Mouse (Mus musculus) neural tube, embryonic 14.5 days (tissue): ENCODE data around the gene Erbin. TPM values are rescaled to one million over a fixed set of nuclear protein-coding genes. Genes with fewer than 3 reads are reported as not detected.

Experiments
- ATAC-seq: fragments of 200-750 bp; cut with Nextera tagmentation; 2 replicates; pipeline ENCODE4 v1.8.0; 2017; ENCODE audit warnings: low read depth, mild to moderate bottlenecking, moderate TSS enrichment, moderate library complexity
- H3K27ac ChIP-seq: fragments of 300-500 bp; sonication (generic); 2 replicates; pipeline ENCODE4 v1.5.1; 2014; ENCODE audit warnings: low read depth, mild to moderate bottlenecking, control low read depth, low read length, moderate library complexity, mixed read lengths
- H3K27me3 ChIP-seq: fragments of 300-500 bp; sonication (generic); 2 replicates; pipeline ENCODE4 v1.6.1; 2014; ENCODE audit warnings: low read length; ENCODE audit not compliant: control insufficient read depth, insufficient read depth
- H3K36me3 ChIP-seq: fragments of 300-500 bp; sonication (generic); 2 replicates; pipeline ENCODE4 v1.6.1; 2014; ENCODE audit warnings: low read length, mixed read lengths; ENCODE audit not compliant: control insufficient read depth, insufficient read depth
- H3K4me1 ChIP-seq: fragments of 300-500 bp; sonication (generic); 2 replicates; pipeline ENCODE4 v1.6.1; 2014; ENCODE audit warnings: low read length; ENCODE audit not compliant: control insufficient read depth, insufficient read depth
- H3K4me2 ChIP-seq: fragments of 300-500 bp; sonication (generic); 2 replicates; pipeline ENCODE4 v1.6.1; 2014; ENCODE audit warnings: mild to moderate bottlenecking, low read depth, low read length, control low read depth
- H3K4me3 ChIP-seq: fragments of 300-500 bp; sonication (generic); 2 replicates; pipeline ENCODE4 v1.5.1; 2014; ENCODE audit warnings: low read depth, low read length, control low read depth, mixed read lengths
- H3K9ac ChIP-seq: fragments of 300-500 bp; sonication (generic); replicated peaks from 2 replicates; pipeline ENCODE4 v1.6.1; 2014; ENCODE audit warnings: low read depth, mild to moderate bottlenecking, control low read depth, low read length, mixed read lengths
- H3K9me3 ChIP-seq: fragments of 300-500 bp; sonication (generic); 2 replicates; pipeline ENCODE4 v1.6.1; 2016; ENCODE audit warnings: low read length; ENCODE audit not compliant: control insufficient read depth
- WGBS: fragments of 180-500 bp; shearing (Covaris S2); extraction: QIAGEN DNeasy Blood & Tissue Kit; methylation state at CpG from one replicate; pipeline ENCODE4 v1.1.7; 2014; 5-methylcytosine and 5-hydroxymethylcytosine counted together
- polyA plus RNA-seq: library from polyadenylated mRNA; unstranded; fragments of >200 nt; fragmentation: Nextera tagmentation; extraction: Ambion mirVana; gene quantifications from 2 replicates; pipeline ENCODE4 v1.2.1, GENCODE M21; 2014

Gene Erbin
- polyA plus RNA-seq, 1 experiment from 2014 or later = 14.5 TPM

DNA sequence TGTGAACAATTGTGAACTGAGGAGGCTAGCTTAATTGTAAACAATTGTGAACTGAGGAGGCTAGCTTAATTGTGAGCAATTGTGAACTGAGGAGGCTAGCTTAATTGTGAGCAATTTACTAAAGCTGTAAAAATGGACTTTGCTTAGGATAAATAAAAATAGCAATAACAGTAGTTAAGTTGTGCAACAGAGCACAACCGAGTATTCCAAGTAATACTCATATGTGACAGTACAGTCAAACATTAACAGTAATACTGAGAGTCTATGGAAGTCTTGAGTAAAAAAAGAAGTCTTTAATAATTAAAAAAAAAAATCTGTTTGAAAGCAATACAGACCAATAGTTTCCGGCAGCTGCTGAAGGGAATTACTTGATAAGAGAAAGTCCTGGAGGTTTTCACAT, 61.3 kb downstream of the Erbin start:
- no peaks in the 10 kb centered on the region for H3K27me3 ChIP-seq
- H3K4me3 ChIP-seq = no peak overlapping the region
- no peak overlapping the region for H3K27ac ChIP-seq
- no peak overlapping the region for H3K9ac ChIP-seq
- H3K9me3 ChIP-seq = no peaks in the 10 kb centered on the region
- no peaks in the 10 kb centered on the region for H3K4me1 ChIP-seq
- 92% methylated on average over 2 of the region's 2 CpGs for WGBS
- peaks cover 10% of the 10 kb centered on the region; the same call in 1 of the 2 replicates for H3K36me3 ChIP-seq
- no peak overlapping the region for H3K4me2 ChIP-seq
- ATAC-seq = no peak

DNA sequence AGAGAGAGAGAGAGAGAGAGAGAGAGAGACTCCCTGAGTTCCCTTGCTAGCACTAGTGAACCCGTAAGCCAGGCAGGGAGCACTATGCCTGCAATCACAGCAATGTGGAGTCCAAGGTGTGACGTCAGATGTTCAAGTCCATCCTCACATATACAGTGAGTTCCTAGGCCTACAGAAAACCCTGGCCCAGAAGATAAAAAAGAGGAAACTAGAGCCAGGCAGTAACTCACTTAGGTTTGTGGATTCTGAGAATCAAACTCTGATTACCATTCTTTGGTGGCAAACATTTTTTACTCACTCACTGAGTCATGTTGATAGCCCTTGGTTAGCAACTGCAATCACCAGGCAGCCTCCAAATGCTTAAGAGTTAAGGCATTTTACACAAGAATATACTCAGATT, 72.7 kb downstream of the Erbin start:
- Histone ChIP-seq H3K9me3 (no peaks in the 10 kb centered on the region), H3K27me3 (no peaks in the 10 kb centered on the region), H3K4me1 (no peaks in the 10 kb centered on the region), H3K4me2 (no peak overlapping the region), H3K4me3 (no peak overlapping the region), H3K9ac (no peak overlapping the region), H3K36me3 (peaks cover 12% of the 10 kb centered on the region), H3K27ac (no peak overlapping the region)
- no peak for ATAC-seq
- 92% methylated on average over 2 of the region's 2 CpGs for WGBS

DNA sequence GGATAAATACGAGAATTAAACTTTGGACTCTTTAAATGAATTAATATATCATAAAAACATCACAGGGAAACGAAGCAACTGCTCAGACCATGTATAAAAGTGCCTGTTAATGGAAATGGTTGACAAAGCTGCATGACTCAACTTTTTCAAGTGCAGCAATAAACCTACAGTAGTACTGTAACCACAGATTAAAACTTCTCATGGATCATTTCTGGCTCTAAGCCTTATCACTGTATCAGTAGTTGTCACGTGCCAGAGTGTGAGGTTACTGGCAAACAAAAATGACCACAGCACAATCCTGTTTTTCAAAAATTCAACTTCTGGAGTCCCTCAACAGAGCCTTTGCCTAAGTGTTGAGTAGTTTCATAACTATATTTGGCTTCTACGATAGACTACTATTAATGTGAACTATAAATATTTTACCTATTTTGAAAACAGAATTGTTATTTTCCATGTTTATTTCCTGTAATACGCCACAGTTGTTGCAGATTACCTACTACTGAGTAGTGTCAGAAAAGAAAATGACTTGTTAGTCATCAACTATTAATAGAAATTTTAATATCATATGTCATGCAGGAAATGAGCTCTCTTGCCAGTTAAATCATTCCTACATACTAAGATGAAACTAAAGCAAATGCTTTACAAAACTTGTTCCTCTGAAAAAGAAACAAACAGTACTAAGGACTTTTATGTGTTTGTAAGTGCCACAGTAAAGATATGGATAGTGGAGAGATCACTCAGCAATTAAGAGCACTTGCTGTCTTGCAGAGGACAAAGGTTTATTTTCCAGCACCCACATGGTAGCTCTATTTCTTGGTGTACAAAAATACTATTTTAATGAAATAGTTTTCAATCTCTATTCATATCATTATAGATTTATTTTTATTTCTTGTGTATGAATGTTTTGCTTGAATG, 78.8 kb downstream of the Erbin start:
- H3K4me3 ChIP-seq = no peak overlapping the region
- H3K9ac ChIP-seq = no peak overlapping the region
- H3K4me2 ChIP-seq = no peak overlapping the region
- ATAC-seq = no peak
- peaks cover 19% of the 10 kb centered on the region for H3K36me3 ChIP-seq
- no peaks in the 10 kb centered on the region for H3K4me1 ChIP-seq
- H3K27ac ChIP-seq = no peak overlapping the region
- no peaks in the 10 kb centered on the region for H3K27me3 ChIP-seq
- 95% methylated on average over 5 of the region's 5 CpGs for WGBS
- H3K9me3 ChIP-seq = no peaks in the 10 kb centered on the region

DNA sequence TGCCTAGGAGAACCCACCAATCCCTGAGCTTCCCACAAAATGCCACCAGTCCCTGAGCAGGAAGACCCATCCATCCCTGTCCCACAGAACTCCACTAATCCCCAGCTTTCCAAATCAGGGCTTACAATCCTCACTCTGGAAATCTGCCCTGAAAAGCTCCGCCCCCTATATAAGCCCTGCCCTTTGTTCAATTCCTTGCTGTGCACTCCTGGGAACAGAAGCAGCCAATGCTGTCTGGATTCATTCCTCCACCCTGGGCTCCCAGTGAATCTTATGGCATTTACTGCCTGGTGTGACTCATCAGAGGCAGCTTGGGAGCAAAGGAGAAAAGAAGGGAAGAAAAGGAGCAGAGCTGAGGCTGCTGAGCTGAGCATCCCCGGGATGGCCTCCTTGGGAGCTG, 81.7 kb downstream of the Erbin start:
- Histone ChIP-seq H3K27me3 (no peaks in the 10 kb centered on the region), H3K9me3 (no peaks in the 10 kb centered on the region), H3K27ac (no peak overlapping the region), H3K4me1 (no peaks in the 10 kb centered on the region), H3K4me2 (no peak overlapping the region), H3K9ac (no peak overlapping the region), H3K36me3 (peaks cover 21% of the 10 kb centered on the region), H3K4me3 (no peak overlapping the region)
- ATAC-seq = no peak
- WGBS = 86% methylated on average over 2 of the region's 2 CpGs

DNA sequence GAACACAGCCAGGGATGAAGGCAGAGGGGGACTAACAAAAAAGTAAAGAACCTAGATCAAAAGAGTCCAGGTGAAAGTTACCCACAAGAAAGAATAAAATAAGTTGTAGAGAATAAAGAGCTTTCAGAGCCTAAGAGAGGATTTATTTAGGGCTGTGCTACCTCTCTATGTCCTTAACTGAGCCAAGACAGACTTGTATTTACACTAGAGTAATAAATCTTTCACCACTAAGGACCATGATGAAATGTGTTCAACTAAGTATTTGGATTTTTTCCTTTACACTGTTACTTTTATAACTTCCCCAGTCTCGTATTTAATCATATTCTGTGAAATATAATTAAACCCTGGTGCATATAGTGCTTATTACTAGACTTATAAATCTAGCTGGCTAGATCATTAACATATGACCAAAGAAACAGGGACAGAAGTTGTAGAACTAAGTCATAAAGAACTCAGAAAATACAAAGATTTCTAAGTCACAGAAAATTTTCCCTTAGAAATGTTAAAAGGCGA, 90.6 kb downstream of the Erbin start:
- Histone ChIP-seq H3K4me2 (no peak overlapping the region), H3K36me3 (peaks cover 15% of the 10 kb centered on the region), H3K27ac (no peak overlapping the region), H3K4me3 (no peak overlapping the region), H3K9me3 (no peaks in the 10 kb centered on the region), H3K27me3 (no peaks in the 10 kb centered on the region), H3K9ac (no peak overlapping the region), H3K4me1 (no peaks in the 10 kb centered on the region)
- 81% methylated on average over 2 of the region's 2 CpGs for WGBS
- no peak for ATAC-seq

DNA sequence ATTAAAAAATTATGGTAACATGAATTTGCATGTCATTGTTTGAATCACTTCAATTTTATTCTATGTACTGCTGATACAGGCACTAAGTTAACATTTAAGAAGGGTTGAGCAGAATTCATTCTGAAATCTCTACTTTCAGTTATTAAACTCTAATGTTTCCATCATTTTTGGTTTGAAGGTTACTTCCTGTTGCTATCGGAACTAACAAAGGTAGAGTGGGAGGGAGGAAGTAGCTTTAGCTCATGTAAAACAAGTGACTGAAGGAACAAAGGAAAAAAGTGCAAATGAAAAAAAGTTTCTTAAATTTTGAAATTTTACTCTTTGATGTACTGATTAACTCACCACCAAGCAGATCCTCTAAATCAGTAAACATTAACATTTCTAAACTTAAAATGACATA, 98.0 kb downstream of the Erbin start:
- Histone ChIP-seq H3K4me2 (no peak overlapping the region), H3K4me1 (no peaks in the 10 kb centered on the region), H3K9ac (no peak overlapping the region), H3K27ac (no peak overlapping the region), H3K36me3 (no peaks in the 10 kb centered on the region; the same call in 1 of the 2 replicates), H3K4me3 (no peak overlapping the region), H3K9me3 (no peaks in the 10 kb centered on the region), H3K27me3 (no peaks in the 10 kb centered on the region)
- WGBS = 100% methylated on average over 1 of the region's 1 CpGs
- no peak for ATAC-seq

DNA sequence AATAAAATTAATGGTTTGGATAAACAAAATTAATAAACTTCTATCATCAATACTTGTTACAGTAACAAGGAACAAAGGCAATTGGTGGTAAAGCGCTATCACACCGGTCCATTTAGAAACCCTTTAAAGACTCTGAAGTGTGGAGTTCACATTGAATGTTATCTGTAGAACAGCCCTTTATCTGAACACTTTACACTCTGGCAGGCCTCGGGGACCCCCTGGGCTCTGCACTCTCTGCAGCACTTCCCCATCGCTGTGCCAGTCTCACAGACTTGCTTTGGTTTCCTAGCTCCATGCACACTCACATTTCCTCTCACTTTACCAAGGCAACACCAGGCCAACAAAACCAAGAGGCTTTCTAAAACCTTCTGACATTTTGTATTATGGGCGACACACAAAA, 100.9 kb downstream of the Erbin start:
- Histone ChIP-seq H3K4me1 (no peaks in the 10 kb centered on the region), H3K27me3 (no peaks in the 10 kb centered on the region), H3K9me3 (no peaks in the 10 kb centered on the region), H3K27ac (no peak overlapping the region), H3K4me3 (no peak overlapping the region), H3K36me3 (no peaks in the 10 kb centered on the region; the same call in 1 of the 2 replicates), H3K4me2 (no peak overlapping the region), H3K9ac (no peak overlapping the region)
- no peak for ATAC-seq
- WGBS = 84% methylated on average over 5 of the region's 5 CpGs

DNA sequence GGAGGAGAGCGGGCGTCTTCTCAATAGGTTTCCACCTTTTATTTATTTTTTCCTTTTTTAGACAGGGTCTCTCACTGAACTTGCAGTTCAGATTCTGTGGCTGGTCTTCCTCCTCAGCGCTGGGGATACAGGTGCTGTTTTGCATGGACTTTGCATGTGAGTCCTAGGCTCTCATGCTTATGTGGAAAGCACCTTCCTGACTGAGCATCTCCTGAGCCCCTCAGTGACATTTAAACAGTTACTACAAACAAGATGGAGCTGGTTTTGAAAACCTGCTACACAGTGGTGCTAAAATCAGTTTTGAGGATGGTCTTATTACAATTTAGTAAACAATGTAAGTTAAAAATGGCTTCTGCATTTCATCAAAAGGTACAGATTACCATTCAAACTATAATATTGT, 102.4 kb downstream of the Erbin start:
- WGBS = 94% methylated on average over 3 of the region's 3 CpGs

DNA sequence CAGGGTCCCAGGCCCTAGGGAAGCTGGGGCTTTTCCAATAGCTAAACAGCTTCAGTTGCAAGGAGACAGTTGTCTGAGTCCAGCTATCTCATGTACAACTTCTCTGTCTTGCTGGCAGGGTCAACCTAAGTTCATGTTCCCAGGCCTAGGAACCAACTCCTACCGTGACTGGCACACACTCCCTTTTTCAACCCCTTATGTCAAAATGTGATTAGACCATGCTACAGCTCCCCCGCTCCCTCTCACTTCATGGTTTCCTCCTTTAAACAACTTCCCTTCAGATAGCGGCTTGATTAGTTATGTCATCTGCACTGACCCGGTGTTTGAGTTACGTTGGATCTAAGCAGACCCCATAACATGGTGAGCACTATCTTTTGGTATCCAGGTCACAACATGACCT, 112.8 kb downstream of the Erbin start:
- no peak overlapping the region for H3K9ac ChIP-seq
- 83% methylated on average over 5 of the region's 5 CpGs for WGBS
- no peak overlapping the region for H3K4me3 ChIP-seq
- H3K4me2 ChIP-seq = no peak overlapping the region
- H3K9me3 ChIP-seq = no peaks in the 10 kb centered on the region
- H3K27ac ChIP-seq = no peak overlapping the region
- no peaks in the 10 kb centered on the region for H3K27me3 ChIP-seq
- peaks cover 7% of the 10 kb centered on the region for H3K4me1 ChIP-seq
- no peak for ATAC-seq
- H3K36me3 ChIP-seq = no peaks in the 10 kb centered on the region

More for the DNA sequence above, 102.4 kb downstream of the Erbin start:
- Histone ChIP-seq H3K4me2 (no peak overlapping the region), H3K4me1 (no peaks in the 10 kb centered on the region), H3K27me3 (no peaks in the 10 kb centered on the region), H3K4me3 (no peak overlapping the region), H3K36me3 (no peaks in the 10 kb centered on the region; the same call in 1 of the 2 replicates), H3K9me3 (no peaks in the 10 kb centered on the region), H3K27ac (no peak overlapping the region), H3K9ac (no peak overlapping the region)
- ATAC-seq = no peak
